In genomic region chr9:21223906-21224305, GRCm38 (mm10) we compare ENCODE assay signal across 16 mouse cellular contexts. TPM values are rescaled to one million over a fixed set of nuclear protein-coding genes. Genes with fewer than 3 reads are reported as not detected.
"Had no signal": no experiment of that assay in that cellular context is flagged by ENCODE, and none has a peak within 500 bp of the region (broad histone marks: within the 10 kb centered on the region; RNA-seq: fewer than 3 reads in every experiment).

No protein-coding gene starts in this region.

- H3K36me3 ChIP-seq: midbrain, embryonic 15.5 days; neural tube, embryonic 12.5 days; stomach, embryonic 15.5 days had no signal

- H3K4me3 ChIP-seq: lung, embryonic 15.5 days; midbrain, embryonic 13.5 days; midbrain, embryonic 15.5 days; neural tube, embryonic 12.5 days; stomach, embryonic 15.5 days had no signal

- H3K9ac ChIP-seq: lung, embryonic 15.5 days; midbrain, embryonic 13.5 days; midbrain, embryonic 15.5 days; neural tube, embryonic 12.5 days; stomach, embryonic 15.5 days had no signal

- H3K27me3 ChIP-seq: megakaryocyte, embryonic 14.5 days; neural tube, embryonic 12.5 days; stomach, embryonic 15.5 days had no signal

- H3K9me3 ChIP-seq: midbrain, embryonic 13.5 days; midbrain, embryonic 15.5 days; neural tube, embryonic 12.5 days; stomach, embryonic 15.5 days had no signal

- DNase-seq: lung, postnatal 14 days; lung, postnatal 36 days; right cerebral cortex, postnatal 14 days; thymus, adult 2 months; thymus, postnatal 25 days had no signal

- ATAC-seq: lung, postnatal 0 days; midbrain, embryonic 13.5 days; midbrain, embryonic 15.5 days had no signal

- H3K27ac ChIP-seq: lung, embryonic 15.5 days; macrophage; midbrain, embryonic 13.5 days; midbrain, embryonic 15.5 days; neural tube, embryonic 12.5 days; stomach, embryonic 15.5 days; stomach, postnatal 0 days had no signal

- H3K4me2 ChIP-seq: lung, embryonic 15.5 days; midbrain, embryonic 11.5 days; midbrain, embryonic 13.5 days; midbrain, embryonic 15.5 days; neural tube, embryonic 12.5 days; stomach, embryonic 15.5 days had no signal

RNA-seq across cellular contexts. Expression of gene S1pr5, which starts 24.3 kb away (rescaled TPM):
- polyA plus RNA-seq: macrophage; testis, adult 2 months had no signal
